Mouse (Mus musculus) liver, postnatal 0 days (tissue): Measurements from ENCODE around the gene Pcyt1a. TPM values are rescaled to one million over a fixed set of nuclear protein-coding genes. Genes with fewer than 3 reads are reported as not detected.

Experiments
- ATAC-seq: fragments of 200-750 bp; cut with Nextera tagmentation; 2 replicates; pipeline ENCODE4 v1.8.0; 2017; ENCODE audit warnings: mild to moderate bottlenecking, moderate library complexity
- DNase-seq: peaks from one replicate; pipeline ENCODE4 v3.0.0-alpha.2; 2016
- H3K27ac ChIP-seq: fragments of 300-500 bp; sonication (generic); 2 replicates; pipeline ENCODE4 v1.5.1; 2014; ENCODE audit warnings: antibody characterized with exemption, moderate library complexity, mild to moderate bottlenecking, low read depth
- H3K27me3 ChIP-seq: fragments of 300-500 bp; sonication (generic); 2 replicates; pipeline ENCODE4 v1.6.1; 2014; ENCODE audit warnings: low read length, control low read depth, mixed read lengths; ENCODE audit not compliant: insufficient read depth
- H3K36me3 ChIP-seq: fragments of 300-500 bp; sonication (generic); replicated peaks from 2 replicates; pipeline ENCODE4 v1.6.1; 2014; ENCODE audit warnings: mild to moderate bottlenecking, control low read depth, low read length, moderate library complexity, mixed read lengths; ENCODE audit not compliant: insufficient read depth
- H3K4me1 ChIP-seq: fragments of 300-500 bp; sonication (generic); 2 replicates; pipeline ENCODE4 v1.6.1; 2014; ENCODE audit warnings: antibody characterized with exemption, mild to moderate bottlenecking, control low read depth; ENCODE audit not compliant: insufficient read depth
- H3K4me2 ChIP-seq: fragments of 300-500 bp; sonication (generic); 2 replicates; pipeline ENCODE4 v1.6.1; 2014; ENCODE audit warnings: low read depth, mild to moderate bottlenecking, low read length, moderate library complexity, mixed read lengths
- H3K4me3 ChIP-seq: fragments of 300-500 bp; sonication (generic); 2 replicates; pipeline ENCODE4 v1.5.1; 2014; ENCODE audit warnings: low read depth, low read length
- H3K9ac ChIP-seq: fragments of 300-500 bp; sonication (generic); replicated peaks from 2 replicates; pipeline ENCODE4 v1.6.1; 2014; ENCODE audit warnings: mild to moderate bottlenecking, moderate library complexity
- H3K9me3 ChIP-seq: fragments of 300-500 bp; sonication (generic); 2 replicates; pipeline ENCODE4 v1.6.1; 2016; ENCODE audit warnings: mild to moderate bottlenecking, control low read depth, low read length, mixed read lengths
- CTCF ChIP-seq: sonication (generic); IDR thresholded peaks from 2 replicates; pipeline ENCODE4 v1.5.1; 2016; ENCODE audit warnings: antibody characterized with exemption, low read depth
- EP300 ChIP-seq: IDR thresholded peaks from 2 replicates; pipeline ENCODE4 v1.6.1; 2016; ENCODE audit warnings: antibody characterized with exemption, low read depth, mild to moderate bottlenecking
- WGBS: fragments of 180-500 bp; shearing (Covaris S2); extraction: QIAGEN DNeasy Blood & Tissue Kit; methylation state at CpG from one replicate; pipeline ENCODE4 v1.1.7; 2014; ENCODE audit not compliant: insufficient replicate concordance; 5-methylcytosine and 5-hydroxymethylcytosine counted together
- polyA plus RNA-seq: library from polyadenylated mRNA; unstranded; fragments of >200 nt; fragmentation: Nextera tagmentation; extraction: Ambion mirVana; gene quantifications from 2 replicates; pipeline ENCODE4 v1.2.1, GENCODE M21; 2015

The Pcyt1a gene
- polyA plus RNA-seq, 1 experiment from 2014 or later: 32.9 TPM

DNA sequence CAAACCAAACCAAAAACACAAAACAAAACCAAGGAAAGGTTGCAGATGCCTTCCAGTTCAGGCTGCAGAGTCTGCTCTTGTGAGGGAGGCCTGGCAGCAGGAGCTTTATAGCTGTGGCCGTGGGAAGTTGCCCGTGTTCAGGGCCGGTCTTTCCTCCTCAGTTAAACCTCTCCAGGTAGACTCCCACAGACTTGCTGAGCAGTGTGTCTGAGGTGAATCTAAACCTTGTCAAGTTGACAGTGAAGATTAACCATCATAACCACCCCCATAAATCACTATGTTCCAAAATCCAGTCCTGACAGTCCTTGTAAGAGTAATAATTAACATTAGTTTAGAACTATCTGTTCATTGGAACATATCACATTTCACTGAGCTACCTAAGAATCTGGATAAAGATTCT, 3.2 kb upstream of the Pcyt1a start:
- ATAC-seq (no peak), DNase-seq (no peak)
- WGBS: 90% methylated on average over 3 of the region's 3 CpGs
- no peak for TF ChIP-seq CTCF
- no peak for TF ChIP-seq EP300
- Histone ChIP-seq H3K4me1 (peaks cover 15% of the 10 kb centered on the region), H3K9me3 (no peaks in the 10 kb centered on the region), H3K27me3 (no peaks in the 10 kb centered on the region), H3K27ac (no peak overlapping the region), H3K4me2 (no peak overlapping the region), H3K9ac (no peak overlapping the region), H3K4me3 (no peak overlapping the region), H3K36me3 (no peaks in the 10 kb centered on the region)

DNA sequence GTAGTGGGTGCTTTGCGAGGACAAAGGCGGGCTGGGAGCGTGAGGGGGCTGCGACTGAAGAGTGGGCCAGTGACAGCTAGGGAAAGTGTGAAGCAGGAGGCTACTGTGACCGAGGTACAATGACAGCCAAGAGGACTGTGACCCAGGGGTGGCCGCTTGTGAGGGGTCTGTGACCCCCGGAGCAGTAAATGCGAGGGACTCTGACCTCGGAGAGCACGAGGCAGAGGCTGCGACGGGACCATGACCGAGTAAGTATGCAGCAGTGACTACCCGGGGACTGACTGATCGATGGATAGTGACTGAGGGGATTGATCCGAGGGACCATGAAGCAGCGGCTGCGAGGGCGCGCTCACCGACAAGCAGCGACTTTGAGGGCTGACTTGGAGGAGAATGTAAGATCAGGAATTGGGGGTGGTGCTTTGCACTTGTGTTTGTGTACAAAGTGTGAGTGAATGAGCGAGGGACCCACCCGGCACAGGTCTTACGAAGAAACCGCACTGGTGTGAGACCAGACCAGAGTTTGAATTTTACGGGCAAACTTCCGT, 398 bp downstream of the Pcyt1a start:
- H3K27me3 ChIP-seq: no peaks in the 10 kb centered on the region
- peak overlapping the region; percentile 90 for H3K4me2 ChIP-seq
- peak overlapping the region; percentile 96 for H3K27ac ChIP-seq
- no peaks in the 10 kb centered on the region for H3K9me3 ChIP-seq
- peak overlapping the region; percentile 95 for H3K4me3 ChIP-seq
- no peaks in the 10 kb centered on the region for H3K36me3 ChIP-seq
- H3K4me1 ChIP-seq: peaks cover 36% of the 10 kb centered on the region
- ATAC-seq (peak; percentile 68), DNase-seq (peak; percentile 71)
- under 1% methylated on average over 28 of the region's 28 CpGs for WGBS
- peak overlapping the region; percentile 98 for H3K9ac ChIP-seq
- TF ChIP-seq EP300: peak; percentile 1; the same call in 1 of the 2 replicates
- TF ChIP-seq CTCF: no peak

DNA sequence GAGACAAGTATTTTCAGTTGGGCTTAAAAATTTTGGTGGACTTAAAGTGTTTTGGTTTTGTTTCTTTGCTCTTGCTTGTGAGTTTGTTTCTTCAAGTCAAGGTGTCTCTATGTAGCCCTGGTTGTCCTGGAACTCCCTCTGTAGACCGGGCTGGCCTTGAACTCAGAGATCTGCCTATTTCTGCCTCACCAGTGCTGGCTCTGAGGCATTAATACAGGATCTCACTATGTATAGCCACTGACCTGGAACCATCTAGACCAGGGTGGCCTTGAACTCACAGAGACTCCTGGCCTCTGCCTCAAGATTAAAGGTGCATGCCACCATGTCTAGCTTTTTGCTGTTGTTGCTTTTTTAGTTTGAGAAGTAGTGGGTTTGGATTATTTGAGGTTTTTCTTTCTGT, 1.2 kb downstream of the Pcyt1a start:
- Histone ChIP-seq H3K4me3 (peak overlapping the region; percentile 95), H3K9ac (peak overlapping the region; percentile 98), H3K9me3 (no peaks in the 10 kb centered on the region), H3K36me3 (no peaks in the 10 kb centered on the region), H3K4me1 (peaks cover 36% of the 10 kb centered on the region), H3K4me2 (peak overlapping the region; percentile 90), H3K27me3 (no peaks in the 10 kb centered on the region), H3K27ac (peak overlapping the region; percentile 96)
- WGBS: 77% methylated on average over 1 of the region's 1 CpGs
- no peak for TF ChIP-seq CTCF
- no peak for TF ChIP-seq EP300
- ATAC-seq (no peak), DNase-seq (no peak)

DNA sequence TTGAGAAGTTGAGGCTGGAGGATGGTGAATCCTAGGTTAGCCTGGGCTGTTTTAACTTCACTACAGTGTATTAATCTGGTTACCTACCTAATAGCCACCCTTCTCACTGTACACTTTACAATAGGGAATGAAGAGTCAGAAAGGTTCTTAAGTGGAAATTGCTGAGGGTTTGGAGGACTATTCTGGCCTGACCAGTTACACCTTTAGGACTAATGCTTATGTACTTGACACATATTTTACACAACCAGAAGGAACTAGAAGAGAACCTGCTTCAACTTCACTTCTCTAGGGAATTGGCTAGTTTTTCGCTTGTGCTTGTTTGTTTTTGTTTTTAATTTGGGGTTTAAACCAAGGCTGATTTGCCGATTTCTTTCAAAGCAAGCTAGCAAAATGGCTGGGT, 2.4 kb downstream of the Pcyt1a start:
- no peak for ATAC-seq
- 80% methylated on average over 2 of the region's 2 CpGs for WGBS
- DNase-seq: no peak
- H3K4me3 ChIP-seq: no peak overlapping the region
- no peak overlapping the region for H3K9ac ChIP-seq
- TF ChIP-seq CTCF: no peak
- no peak for TF ChIP-seq EP300
- 0 out of 2 replicates have a peak, but pooled peaks cover 5% of the 10 kb centered on the region for H3K36me3 ChIP-seq
- no peaks in the 10 kb centered on the region for H3K9me3 ChIP-seq
- H3K4me1 ChIP-seq: peaks cover 38% of the 10 kb centered on the region
- H3K27me3 ChIP-seq: no peaks in the 10 kb centered on the region
- 0 out of 2 replicates have a peak overlapping the region, but pooled peaks have one; percentile 13 for H3K27ac ChIP-seq
- peak overlapping the region; percentile 90 for H3K4me2 ChIP-seq

DNA sequence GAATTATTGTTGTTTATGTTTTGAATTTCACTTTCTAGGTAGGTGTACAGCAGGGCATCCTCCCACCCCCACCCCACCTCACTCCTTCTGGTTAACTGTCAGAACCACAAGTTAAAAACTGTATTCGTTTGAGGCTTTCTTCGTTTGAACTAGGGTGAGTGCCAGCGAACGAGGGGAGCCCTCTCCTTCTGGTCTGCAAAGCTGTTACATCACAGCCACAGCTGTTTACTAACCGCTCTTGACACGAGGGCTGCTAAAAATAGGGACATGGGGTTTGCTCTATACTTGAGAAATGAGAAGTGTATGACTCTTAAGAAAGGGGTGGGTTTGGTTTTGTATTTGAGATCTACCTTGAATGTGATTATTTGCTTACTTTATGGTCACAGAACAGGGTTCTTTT, 3.3 kb downstream of the Pcyt1a start:
- peak overlapping the region; percentile 90 for H3K4me2 ChIP-seq
- WGBS: 7% methylated on average over 6 of the region's 6 CpGs
- H3K27me3 ChIP-seq: no peaks in the 10 kb centered on the region
- DNase-seq (peak; percentile 45), ATAC-seq (no peak)
- 0 out of 2 replicates have a peak, but pooled peaks cover 6% of the 10 kb centered on the region for H3K36me3 ChIP-seq
- no peaks in the 10 kb centered on the region for H3K9me3 ChIP-seq
- no peak overlapping the region for H3K4me3 ChIP-seq
- H3K27ac ChIP-seq: peak overlapping the region; percentile 61
- H3K4me1 ChIP-seq: peaks cover 38% of the 10 kb centered on the region
- TF ChIP-seq EP300 (no peak), CTCF (no peak)
- 0 out of 2 replicates have a peak overlapping the region, but pooled peaks have one; percentile 13 for H3K9ac ChIP-seq

DNA sequence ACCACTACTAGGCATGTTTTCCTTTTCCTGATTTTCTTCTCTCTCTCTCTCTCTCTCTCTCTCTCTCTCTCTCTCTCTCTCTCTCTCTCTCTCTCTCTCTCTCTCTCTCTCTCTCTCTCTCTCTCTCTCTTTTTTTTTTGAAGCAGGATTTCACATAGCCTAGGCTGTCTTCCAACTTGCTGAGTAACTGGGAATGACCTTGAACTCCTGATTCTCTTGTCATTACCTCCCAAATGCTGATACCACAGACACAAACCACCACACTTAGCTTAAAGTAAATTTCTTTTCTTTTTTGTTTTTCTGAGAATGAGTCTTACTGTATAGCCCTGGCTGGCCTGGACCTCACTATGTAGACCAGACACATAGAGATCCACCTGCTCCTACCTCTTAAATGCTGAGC, 4.0 kb downstream of the Pcyt1a start:
- Histone ChIP-seq H3K4me1 (peaks cover 35% of the 10 kb centered on the region), H3K9ac (no peak overlapping the region), H3K4me3 (no peak overlapping the region), H3K27me3 (no peaks in the 10 kb centered on the region), H3K9me3 (no peaks in the 10 kb centered on the region), H3K36me3 (0 out of 2 replicates have a peak, but pooled peaks cover 6% of the 10 kb centered on the region), H3K27ac (peak overlapping the region; percentile 66; the same call in 1 of the 2 replicates), H3K4me2 (peak overlapping the region; percentile 90; the same call in 1 of the 2 replicates)
- ATAC-seq (no peak), DNase-seq (no peak)
- TF ChIP-seq CTCF: no peak
- no peak for TF ChIP-seq EP300
